Comparison of ENCODE assay signal across 15 mouse cellular contexts in genomic region chr3:115635487-115635886, GRCm38 (mm10).
DNase-seq lines count a peak whose midpoint lies in the region; ATAC-seq and TF ChIP-seq lines count a peak whose summit lies in the region.
"Had no signal": no experiment of that assay in that cellular context is flagged by ENCODE, and none has a peak within 500 bp of the region (broad histone marks: within the 10 kb centered on the region; RNA-seq: fewer than 3 reads in every experiment).

No protein-coding gene starts in this region.

- TF ChIP-seq EP300 in heart, adult 2 months (IDR thresholded peaks at IDR 0.05; ENCODE audit: insufficient read depth, low read depth, low read length), result no peak
- no peak for TF ChIP-seq EP300 in heart, postnatal 0 days (IDR thresholded peaks at IDR 0.05; ENCODE audit: low read depth)

- 35% methylated on average over 4 of the region's 4 CpGs for WGBS in heart, embryonic 13.5 days
- WGBS in heart, adult 2 months, result 37% methylated on average over 4 of the region's 4 CpGs
- WGBS in heart, postnatal 0 days, result 24% methylated on average over 4 of the region's 4 CpGs
- 68% methylated on average over 4 of the region's 4 CpGs for WGBS in liver, embryonic 15.5 days (ENCODE audit: insufficient replicate concordance)

- intact Hi-C loops in heart, adult 2 months (cut with DNase I), result no loop called here

- no peaks in the 10 kb centered on the region for H3K36me3 ChIP-seq in heart, embryonic 13.5 days
- 0 out of 2 replicates have a peak, but pooled peaks cover 2% of the 10 kb centered on the region for H3K36me3 ChIP-seq in heart, adult 2 months (ENCODE audit: control insufficient read depth, insufficient read depth, low read length)
- no peaks in the 10 kb centered on the region for H3K36me3 ChIP-seq in heart, postnatal 0 days (replicated peaks; ENCODE audit: control insufficient read depth, insufficient read depth, low read length)
- no peaks in the 10 kb centered on the region for H3K36me3 ChIP-seq in liver, embryonic 15.5 days (replicated peaks)
- H3K36me3 ChIP-seq: forebrain, embryonic 12.5 days; hindbrain, embryonic 15.5 days; neural tube, embryonic 12.5 days had no signal

- DNase-seq in heart, adult 2 months, result no peak
- no peak for DNase-seq in heart, postnatal 0 days (ENCODE audit: low spot score)
- DNase-seq in kidney, postnatal 10 days, result peak; percentile 36
- DNase-seq in thymus, postnatal 36 days, result no peak
- DNase-seq: cerebellum, adult 9-11 months; embryo, embryonic 11 days; lung, embryonic 14.5 days; thymus, adult 18-20 months had no signal

- no peaks in the 10 kb centered on the region for H3K27me3 ChIP-seq in heart, embryonic 13.5 days (replicated peaks)
- H3K27me3 ChIP-seq in heart, adult 2 months (ENCODE audit: control insufficient read depth, insufficient read depth, low read length), result no peaks in the 10 kb centered on the region
- no peaks in the 10 kb centered on the region for H3K27me3 ChIP-seq in heart, postnatal 0 days (ENCODE audit: control insufficient read depth, insufficient read depth, low read length)
- H3K27me3 ChIP-seq in liver, embryonic 15.5 days, result no peaks in the 10 kb centered on the region
- H3K27me3 ChIP-seq: hindbrain, embryonic 15.5 days; neural tube, embryonic 12.5 days had no signal

- no peaks in the 10 kb centered on the region for H3K79me2 ChIP-seq in heart, adult 2 months (replicated peaks; ENCODE audit: control insufficient read depth, insufficient read depth, low read length)

- H3K4me1 ChIP-seq in heart, embryonic 13.5 days, result peaks cover 38% of the 10 kb centered on the region
- no peaks in the 10 kb centered on the region; the same call in 1 of the 2 replicates for H3K4me1 ChIP-seq in heart, adult 2 months (ENCODE audit: control insufficient read depth, insufficient read depth, low read length)
- peaks cover 19% of the 10 kb centered on the region; the same call in 1 of the 2 replicates for H3K4me1 ChIP-seq in heart, postnatal 0 days (ENCODE audit: control insufficient read depth, insufficient read depth)
- peaks cover 33% of the 10 kb centered on the region for H3K4me1 ChIP-seq in liver, embryonic 15.5 days (replicated peaks)

- H3K9me3 ChIP-seq in heart, embryonic 13.5 days, result no peaks in the 10 kb centered on the region
- no peaks in the 10 kb centered on the region for H3K9me3 ChIP-seq in heart, postnatal 0 days (replicated peaks; ENCODE audit: control insufficient read depth, low read length)
- H3K9me3 ChIP-seq in liver, embryonic 15.5 days (replicated peaks), result no peaks in the 10 kb centered on the region
- H3K9me3 ChIP-seq: forebrain, embryonic 12.5 days; hindbrain, embryonic 15.5 days; neural tube, embryonic 12.5 days had no signal

- no peak for TF ChIP-seq POLR2A in heart, adult 2 months (IDR thresholded peaks at IDR 0.05; ENCODE audit: insufficient read depth, low read depth, low read length)

- no peak overlapping the region for H3K4me3 ChIP-seq in heart, embryonic 13.5 days
- no peak overlapping the region for H3K4me3 ChIP-seq in heart, adult 2 months
- no peak overlapping the region for H3K4me3 ChIP-seq in heart, postnatal 0 days (ENCODE audit: low read depth, low read length)
- H3K4me3 ChIP-seq in liver, embryonic 15.5 days (replicated peaks), result no peak overlapping the region
- H3K4me3 ChIP-seq: forebrain, embryonic 12.5 days; hindbrain, embryonic 15.5 days; neural tube, embryonic 12.5 days had no signal

- no peak overlapping the region for H3K4me2 ChIP-seq in heart, embryonic 13.5 days
- no peak overlapping the region for H3K4me2 ChIP-seq in heart, postnatal 0 days (ENCODE audit: low read depth, low read length)
- H3K4me2 ChIP-seq in liver, embryonic 15.5 days, result no peak overlapping the region
- H3K4me2 ChIP-seq: forebrain, embryonic 12.5 days; hindbrain, embryonic 15.5 days; lung, embryonic 14.5 days; neural tube, embryonic 12.5 days had no signal

- TF ChIP-seq CTCF in heart, adult 2 months (IDR thresholded peaks at IDR 0.05), result no peak
- no peak for TF ChIP-seq CTCF in heart, postnatal 0 days (IDR thresholded peaks at IDR 0.05; ENCODE audit: low read depth)

- no peak overlapping the region for H3K9ac ChIP-seq in heart, embryonic 13.5 days
- H3K9ac ChIP-seq in heart, adult 2 months (ENCODE audit: low read depth, low read length), result no peak overlapping the region
- no peak overlapping the region for H3K9ac ChIP-seq in heart, postnatal 0 days (replicated peaks; ENCODE audit: low read depth, low read length)
- no peak overlapping the region for H3K9ac ChIP-seq in liver, embryonic 15.5 days
- H3K9ac ChIP-seq: forebrain, embryonic 12.5 days; hindbrain, embryonic 15.5 days; lung, embryonic 14.5 days; neural tube, embryonic 12.5 days had no signal

- no peak; the same call in 1 of the 2 replicates for ATAC-seq in heart, embryonic 13.5 days (ENCODE audit: extremely low read depth, insufficient number of reproducible peaks, low FRiP score, low TSS enrichment)
- ATAC-seq in heart, postnatal 0 days (ENCODE audit: insufficient read depth, low read depth), result peak; percentile 71
- peak; percentile 53 for ATAC-seq in liver, embryonic 15.5 days (ENCODE audit: insufficient read depth)
- ATAC-seq in activated CD4-positive, CD25-positive, alpha-beta regulatory T cell, adult 4 months, result no peak

- H3K27ac ChIP-seq in heart, embryonic 13.5 days (replicated peaks), result peak overlapping the region; percentile 80
- no peak overlapping the region for H3K27ac ChIP-seq in heart, adult 2 months
- peak overlapping the region; percentile 78 for H3K27ac ChIP-seq in heart, postnatal 0 days (ENCODE audit: low read depth)
- no peak overlapping the region for H3K27ac ChIP-seq in liver, embryonic 15.5 days (replicated peaks)
- H3K27ac ChIP-seq: forebrain, embryonic 12.5 days; hindbrain, embryonic 15.5 days; kidney, postnatal 0 days; neural tube, embryonic 12.5 days had no signal

Comparison
In these comparisons a context has a peak if more than half of its experiments do, and no peak if none do; other contexts are left out.
1. ATAC-seq: peak in heart, postnatal 0 days (single experiment) and liver, embryonic 15.5 days (single experiment); none in heart, embryonic 13.5 days (single experiment) and activated CD4-positive, CD25-positive, alpha-beta regulatory T cell, adult 4 months (single experiment).
2. H3K27ac ChIP-seq: peak in heart, embryonic 13.5 days (single experiment) and heart, postnatal 0 days (single experiment); none in heart, adult 2 months (single experiment) and liver, embryonic 15.5 days (single experiment).